Mouse (Mus musculus) liver, adult 2 months (tissue): ENCODE measurements around the gene Csnk1e.

ENCODE experiments used
- CTCF ChIP-seq: fragments of 200-500 bp; IDR thresholded peaks from 2 replicates; pipeline ENCODE4 v1.5.1; 2011; ENCODE audit warnings: low read depth, low read length, control low read depth
- POLR2A ChIP-seq: fragments of 200-500 bp; IDR thresholded peaks from 2 replicates; pipeline ENCODE4 v1.6.1; 2011; ENCODE audit warnings: low read length, control low read depth; ENCODE audit not compliant: insufficient read depth; ENCODE audit errors: extremely low read depth

- TF ChIP-seq CTCF (no peak), POLR2A (no peak)
Observed at GRCm38 (mm10) chr15:79435191-79435671, 20.1 kb downstream of the Csnk1e start.
